Mouse (Mus musculus) activated CD4-positive, CD25-positive, alpha-beta regulatory T cell, adult 9 weeks (primary cell): Measurements from ENCODE around the gene Olfr1008. TPM values are rescaled to one million over a fixed set of nuclear protein-coding genes. Genes with fewer than 3 reads are reported as not detected.

ENCODE experiments used
- polyA plus RNA-seq: library from polyadenylated mRNA; unstranded; fragments of 100-300 nt; shearing (Covaris generic); gene quantifications from one replicate; pipeline ENCODE4 v1.2.1, GENCODE M21; 2017

Olfr1008 gene
- polyA plus RNA-seq, result not detected

GRCm38 (mm10) chr2:85689131-85689530, at the start of gene Olfr1008:
Olfr1008 (plus strand) TSS chr2:85689431.

GRCm38 (mm10) chr2:85650604-85651003, 38.6 kb upstream of the Olfr1008 start, which contains the start of gene Olfr1002:
Olfr1002 (minus strand) TSS chr2:85650704.

GRCm38 (mm10) chr2:85664355-85664754, 24.9 kb upstream of the Olfr1008 start, which contains the start of gene Olfr154:
Olfr154 (minus strand) TSS chr2:85664455.

GRCm38 (mm10) chr2:85678667-85679066, 10.6 kb upstream of the Olfr1008 start, which contains the start of gene Olfr1006:
Olfr1006 (minus strand) TSS chr2:85678767.

GRCm38 (mm10) chr2:85715119-85715518, 25.9 kb downstream of the Olfr1008 start, which contains the start of gene Olfr1009:
Olfr1009 (plus strand) TSS chr2:85715419.

Other genes starting within 250 kb of the Olfr1008 start
- not detected for gene Olfr995, start 245.8 kb upstream of the Olfr1008 start, polyA plus RNA-seq
- gene 4833423E24Rik, start 170.4 kb upstream of the Olfr1008 start, polyA plus RNA-seq, result not detected
- gene Olfr996, start 110.2 kb upstream of the Olfr1008 start, polyA plus RNA-seq, result not detected
- not detected for gene Olfr998, start 100.5 kb upstream of the Olfr1008 start, polyA plus RNA-seq
- gene Olfr1000, start 77.5 kb upstream of the Olfr1008 start, polyA plus RNA-seq, result not detected
- gene Olfr1002, start 38.7 kb upstream of the Olfr1008 start, polyA plus RNA-seq, result not detected
- gene Olfr154, start 25.0 kb upstream of the Olfr1008 start, polyA plus RNA-seq, result not detected
- gene Olfr1006, start 10.7 kb upstream of the Olfr1008 start, polyA plus RNA-seq, result not detected
- not detected for gene Olfr1009, start 26.0 kb downstream of the Olfr1008 start, polyA plus RNA-seq
- gene Olfr1012, start 73.3 kb downstream of the Olfr1008 start, polyA plus RNA-seq, result not detected
- gene Olfr1013, start 77.7 kb downstream of the Olfr1008 start, polyA plus RNA-seq, result not detected
- gene Olfr1014, start 83.3 kb downstream of the Olfr1008 start, polyA plus RNA-seq, result not detected
- gene Olfr1015, start 92.6 kb downstream of the Olfr1008 start, polyA plus RNA-seq, result not detected
- gene Olfr1016, start 113.1 kb downstream of the Olfr1008 start, polyA plus RNA-seq, result not detected
- gene Olfr1018, start 129.0 kb downstream of the Olfr1008 start, polyA plus RNA-seq, result not detected
- not detected for gene Olfr1019, start 156.1 kb downstream of the Olfr1008 start, polyA plus RNA-seq
- gene Olfr1020, start 157.6 kb downstream of the Olfr1008 start, polyA plus RNA-seq, result not detected
- not detected for gene Olfr1022, start 179.2 kb downstream of the Olfr1008 start, polyA plus RNA-seq
- gene Olfr1023, start 196.2 kb downstream of the Olfr1008 start, polyA plus RNA-seq, result not detected
- not detected for gene Olfr1024, start 215.6 kb downstream of the Olfr1008 start, polyA plus RNA-seq
- not detected for gene Olfr1025-ps1, start 225.8 kb downstream of the Olfr1008 start, polyA plus RNA-seq
- gene Olfr1026, start 232.1 kb downstream of the Olfr1008 start, polyA plus RNA-seq, result not detected